Mouse (Mus musculus) ES-Bruce4 (cell line): ENCODE results near the gene Dlx3.

Experiments used
- CTCF ChIP-seq: IDR thresholded peaks from one replicate; pipeline ENCODE4 v1.8.1; 2011; ENCODE audit warnings: low read depth, low read length
- EP300 ChIP-seq: IDR thresholded peaks from 2 replicates; pipeline ENCODE4 v1.6.1; 2011; ENCODE audit warnings: low read depth, low read length; ENCODE audit not compliant: insufficient read depth
- POLR2A ChIP-seq: IDR thresholded peaks from one replicate; pipeline ENCODE4 v1.8.1; 2011; ENCODE audit warnings: low read length; ENCODE audit not compliant: insufficient read depth

- TF ChIP-seq CTCF, result no peak
- no peak for TF ChIP-seq EP300
- TF ChIP-seq POLR2A, result no peak
These were observed 30.5 kb downstream of the Dlx3 start for GRCm38 (mm10) chr11:95150269-95151049.
